Mouse (Mus musculus): ENCODE data around the gene Slc25a10.

GRCm38 (mm10) chr11:120542376-120542775 lies 50.7 kb downstream of the Slc25a10 start:
- TF ChIP-seq POLR2A (IDR thresholded peaks at IDR 0.05; ENCODE audit: borderline replicate concordance, extremely low read depth, low read depth, low read length) (no peak), CTCF (IDR thresholded peaks at IDR 0.05; ENCODE audit: insufficient read depth, low read length) (no peak)

All from lung, adult 2 months (tissue).